Mouse (Mus musculus) adrenal gland, postnatal 4 days (tissue): ENCODE measurements around the gene Mtmr3. TPM values are rescaled to one million over a fixed set of nuclear protein-coding genes. Genes with fewer than 3 reads are reported as not detected.

ENCODE experiments used
- total RNA-seq, 2 experiments: library from RNA; stranded (reverse); gene quantifications; 2 replicates each; pipeline ENCODE4 v1.2.3; 2021

The Mtmr3 gene
- total RNA-seq, 2 experiments from 2014 or later, result 81.9 to 85.2 TPM

Other genes with a start within 250 kb of the Mtmr3 start
- 1 to 10 TPM; 4.3 TPM for gene Hormad2, start 153.8 kb downstream of the Mtmr3 start, total RNA-seq
- not detected for gene Gm11032, start 25.2 kb upstream of the Mtmr3 start, total RNA-seq
- gene Ascc2, start 42.9 kb upstream of the Mtmr3 start, total RNA-seq, result 10 to 100 TPM; 37.9 to 40.1 TPM
- 100 to 1,000 TPM; 558 to 634 TPM for gene Uqcr10, start 109.5 kb upstream of the Mtmr3 start, total RNA-seq
- gene Zmat5, start 109.8 kb upstream of the Mtmr3 start, total RNA-seq, result 10 to 100 TPM; 45.4 to 45.7 TPM
- gene Cabp7, start 151.9 kb upstream of the Mtmr3 start, total RNA-seq, result under 1 TPM; 0.20 to 0.50 TPM